Mouse (Mus musculus): ENCODE measurements around the gene Obox6.
A peak's percentile ranks its signal among the peaks of the same experiment; 100 is the strongest.

The Obox6 gene

DNA sequence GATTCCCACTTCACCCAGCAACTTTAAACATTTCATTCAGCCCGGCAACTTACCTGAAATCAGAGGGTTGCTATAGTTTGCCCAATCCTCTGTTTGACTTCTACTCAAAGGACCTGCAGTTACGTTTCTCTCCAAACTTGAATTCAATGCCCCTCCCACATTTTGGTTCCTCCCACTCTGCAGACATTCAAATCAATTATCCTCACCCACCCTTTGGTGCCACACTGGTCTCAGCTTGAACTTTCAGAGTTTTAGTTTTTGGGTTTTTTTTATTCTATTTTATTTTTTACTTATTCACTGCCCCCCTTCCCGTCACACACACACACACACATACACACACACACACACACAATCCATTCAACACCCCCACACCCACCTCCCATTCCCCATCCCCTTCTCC lies at the start of gene Obox6:
Gene Obox6, minus strand, starts transcription at position 101 of the 400 bp plus-strand sequence.
- DNase-seq, result no peak

DNA sequence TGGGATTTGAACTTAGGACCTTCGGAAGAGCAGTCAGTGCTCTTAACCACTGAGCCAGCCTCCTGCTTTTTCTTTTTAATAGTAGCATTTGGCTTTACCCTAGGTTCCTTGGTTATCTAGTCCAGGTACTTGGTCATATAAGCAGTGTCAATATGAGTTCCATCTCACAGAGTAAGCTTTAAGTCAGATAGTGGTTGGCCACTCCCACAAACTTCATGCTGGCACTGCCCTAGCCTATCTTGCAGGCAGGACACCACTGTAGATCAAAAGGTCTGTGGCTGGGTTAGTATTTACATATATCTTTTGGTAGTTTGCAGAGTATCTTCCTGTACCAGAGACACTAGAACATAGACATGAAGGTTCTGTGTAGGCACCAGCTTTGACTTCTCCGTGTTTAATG lies 44.6 kb upstream of the Obox6 start:
- DNase-seq, result no peak

DNA sequence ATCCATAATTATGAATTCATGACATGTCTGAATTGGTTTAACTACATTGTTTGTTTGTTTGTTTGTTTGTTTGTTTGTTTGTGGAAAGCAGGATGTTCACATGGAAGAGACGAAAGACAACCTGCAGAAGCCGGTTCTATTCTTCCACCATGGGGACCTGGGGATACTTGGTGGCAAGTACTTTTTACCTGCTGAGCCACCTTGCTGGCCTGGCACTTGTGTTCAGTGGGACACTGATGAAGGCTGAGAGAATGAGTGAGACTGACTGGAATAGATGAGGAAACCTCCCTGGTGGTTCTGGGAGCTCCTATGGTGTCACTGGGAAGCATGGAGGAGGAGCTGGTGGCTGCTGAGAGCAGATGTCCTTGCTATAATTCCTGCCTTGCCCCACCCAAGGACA lies 42.8 kb upstream of the Obox6 start, which contains the start of gene Crxos:
Gene Crxos, plus strand, starts transcription at position 301 of the 400 bp plus-strand sequence.
- DNase-seq, result peak; percentile 56

DNA sequence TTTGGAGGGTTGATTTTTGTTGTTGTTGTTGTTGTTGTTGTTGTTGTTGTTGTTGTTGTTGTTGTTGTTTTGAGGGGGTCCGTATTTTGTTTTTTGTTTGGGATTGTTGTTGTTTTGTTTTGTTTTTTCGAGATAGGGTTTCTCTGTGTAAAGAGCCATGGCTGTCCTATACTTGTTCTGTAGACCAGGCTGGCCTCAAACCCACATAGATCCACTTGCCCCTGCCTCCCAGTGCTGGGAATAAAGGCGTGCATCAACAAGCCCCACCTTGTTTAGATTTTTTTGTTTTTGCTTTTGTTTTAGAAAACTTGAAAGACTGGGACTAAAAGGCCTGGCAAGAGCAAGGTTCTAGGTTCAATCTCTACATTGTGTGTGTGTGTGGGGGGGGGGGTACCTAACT lies 42.4 kb upstream of the Obox6 start:
- peak; percentile 16 for DNase-seq

DNA sequence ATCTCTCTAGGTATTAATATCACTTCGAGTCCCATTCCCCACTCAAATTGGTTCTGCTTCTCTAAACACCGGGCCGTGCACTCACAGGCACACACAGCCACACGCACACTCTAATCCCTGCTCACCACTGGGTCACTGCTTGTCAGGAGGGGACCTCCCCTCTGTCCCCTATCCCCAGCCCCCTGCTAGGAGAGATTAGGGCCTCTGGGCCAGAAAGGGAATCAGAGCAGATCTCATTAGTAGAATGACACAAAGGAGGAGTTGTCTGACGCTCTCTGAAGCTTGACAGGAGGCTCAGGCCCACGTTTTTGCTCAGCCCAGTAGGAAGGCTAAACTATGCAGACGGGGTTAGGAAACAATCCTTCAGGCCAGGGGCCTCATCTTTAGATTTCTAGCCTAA lies 41.9 kb upstream of the Obox6 start:
- peak; percentile 66 for DNase-seq

DNA sequence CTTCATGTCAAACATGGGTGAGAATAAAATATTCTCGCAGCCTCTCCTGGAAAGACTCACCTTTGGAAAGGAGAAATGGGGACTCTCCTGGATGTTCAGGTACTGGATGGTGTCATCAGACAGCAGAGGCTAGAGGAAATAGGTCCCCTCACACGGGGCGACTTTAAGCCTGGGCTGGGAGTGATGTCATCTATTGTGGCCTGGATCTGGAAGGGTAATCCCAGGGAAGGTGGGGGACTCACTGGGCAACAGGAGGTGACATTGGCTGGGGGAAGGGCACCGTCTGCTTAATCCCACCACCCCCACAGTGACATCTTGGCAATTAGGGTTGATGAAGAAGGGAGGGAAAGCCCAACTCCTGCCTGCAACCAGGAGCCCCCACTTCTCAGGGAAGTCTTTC lies 40.3 kb upstream of the Obox6 start, which contains the start of gene Crx:
Gene Crx, minus strand, starts transcription at position 213 of the 400 bp plus-strand sequence.
- peak; percentile 55 for DNase-seq

DNA sequence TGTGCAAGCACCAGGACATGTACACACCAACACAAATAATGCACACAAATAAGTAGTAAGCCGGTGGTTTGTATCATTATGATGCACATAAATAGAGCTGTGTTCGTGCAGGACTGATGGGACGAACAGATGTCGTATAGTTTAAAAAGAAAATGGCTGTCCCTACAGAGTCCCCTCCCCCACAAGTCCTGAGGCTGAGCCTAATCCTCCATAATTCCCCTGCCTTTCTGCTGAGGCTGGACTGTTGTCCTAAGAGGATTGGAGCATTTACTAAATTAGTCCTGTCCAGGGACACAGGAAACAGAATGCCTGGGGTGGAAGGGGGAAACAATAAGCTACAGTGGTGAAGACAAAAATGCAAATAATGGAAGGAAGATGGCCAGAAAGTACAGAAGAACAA lies 24.6 kb upstream of the Obox6 start:
- no peak for DNase-seq

DNA sequence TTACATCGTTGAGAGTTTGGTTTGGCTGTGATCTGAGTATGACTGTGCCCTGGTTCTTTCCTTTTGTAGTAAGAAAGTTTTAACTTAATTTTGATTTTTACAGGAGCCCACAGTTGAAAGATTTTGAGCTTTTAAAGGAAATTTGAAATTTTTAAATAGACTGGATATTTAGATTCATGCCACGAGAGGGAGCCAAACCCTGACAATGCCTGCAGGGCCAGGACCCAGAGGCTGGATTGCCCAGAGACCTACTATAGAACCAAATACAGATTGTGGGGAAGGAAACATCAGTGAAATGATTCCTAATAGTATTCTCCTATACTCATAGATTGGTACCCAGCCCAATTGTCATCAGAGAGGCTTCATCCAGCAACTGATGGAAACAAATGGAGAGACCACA lies 20.2 kb upstream of the Obox6 start:
- DNase-seq, result peak; percentile 18

All from heart, adult 11 months (tissue).